Mouse (Mus musculus): ENCODE data around the gene Slc5a3. TPM values are rescaled to one million over a fixed set of nuclear protein-coding genes. Genes with fewer than 3 reads are reported as not detected.

Gene Slc5a3
- total and polyA plus RNA-seq, 3 experiments: 1.7 to 4.1 (median 2.2) TPM

GRCm38 (mm10) chr16:92009586-92009985 lies 48.5 kb upstream of the Slc5a3 start:
- H3K36me3 ChIP-seq (replicated peaks in 1 of 2; ENCODE audit: control insufficient read depth in 1 of 2, insufficient read depth in 1 of 2, low read length in 1 of 2): no peaks in the 10 kb centered on the region
- no peak for TF ChIP-seq MAZ (IDR thresholded peaks at IDR 0.05; ENCODE audit: low read depth, low read length)
- no peak for TF ChIP-seq ELF1 (IDR thresholded peaks at IDR 0.05; ENCODE audit: low read depth, low read length)
- no peak for TF ChIP-seq USF1 (IDR thresholded peaks at IDR 0.05; ENCODE audit: low read depth, low read length)
- TF ChIP-seq SIN3A (IDR thresholded peaks at IDR 0.05; ENCODE audit: low read length): no peak
- TF ChIP-seq MXI1 (IDR thresholded peaks at IDR 0.05; ENCODE audit: low read depth, low read length): no peak
- no peak for TF ChIP-seq CHD2 (IDR thresholded peaks at IDR 0.05; ENCODE audit: low read length)
- no peak for TF ChIP-seq EP300 (IDR thresholded peaks at IDR 0.05; ENCODE audit: low read length)
- TF ChIP-seq CTCF (conservative IDR thresholded peaks at IDR 0.05 in 1 of 2, IDR thresholded peaks at IDR 0.05 in 1 of 2; ENCODE audit: low read depth in 2 of 2, low read length in 2 of 2): no peak
- no peak for TF ChIP-seq GABPA (IDR thresholded peaks at IDR 0.05; ENCODE audit: insufficient replicate concordance, low read depth, low read length)
- no peak for TF ChIP-seq ZMIZ1 (IDR thresholded peaks at IDR 0.05; ENCODE audit: low read depth, low read length)
- no peak for TF ChIP-seq PAX5 (IDR thresholded peaks at IDR 0.05; ENCODE audit: low read length)
- no peak for TF ChIP-seq RAD21 (IDR thresholded peaks at IDR 0.05; ENCODE audit: low read depth, low read length)
- TF ChIP-seq TBP (conservative IDR thresholded peaks at IDR 0.05; ENCODE audit: low read depth, low read length): no peak
- TF ChIP-seq CHD1 (IDR thresholded peaks at IDR 0.05; ENCODE audit: low read depth, low read length): no peak
- TF ChIP-seq TCF12 (IDR thresholded peaks at IDR 0.05; ENCODE audit: low read depth, low read length): no peak
- no peak for TF ChIP-seq UBTF (IDR thresholded peaks at IDR 0.05; ENCODE audit: low read depth, low read length)
- no peak for TF ChIP-seq KAT2A (IDR thresholded peaks at IDR 0.05; ENCODE audit: insufficient replicate concordance, low read length)
- no peaks in the 10 kb centered on the region for H3K79me2 ChIP-seq (replicated peaks; ENCODE audit: control insufficient read depth, extremely low read depth, insufficient read depth, poor library complexity, severe bottlenecking)
- in situ Hi-C loops (cut with MboI; ENCODE audit: low pct_ligation_motif_present, low pct_unique_long_range_greater_than_20kb, low sequenced_read_pairs) (no loop called here), dilution Hi-C loops (cut with MboI; ENCODE audit: extremely low pct_ligation_motif_present, extremely low pct_unique_long_range_greater_than_20kb, low sequenced_read_pairs) (no loop called here)
- no peaks in the 10 kb centered on the region for H3K4me1 ChIP-seq (ENCODE audit: control insufficient read depth in 1 of 2, insufficient read depth in 2 of 2)
- no peak overlapping the region for H3K4me2 ChIP-seq (ENCODE audit: insufficient read depth, low read depth, poor library complexity, severe bottlenecking)
- H3K4me3 ChIP-seq (replicated peaks in 1 of 3; ENCODE audit: low read depth in 2 of 3, low read length in 2 of 3, poor library complexity in 1 of 3): no peak overlapping the region
- H3K9me3 ChIP-seq (replicated peaks; ENCODE audit: low read length): peaks cover 4% of the 10 kb centered on the region
- H3K27me3 ChIP-seq (replicated peaks): no peaks in the 10 kb centered on the region
- no peak for DNase-seq (ENCODE audit: extremely low read depth)
- H3K27ac ChIP-seq (ENCODE audit: insufficient read depth, low read depth): no peak overlapping the region
- no peak overlapping the region for H3K9ac ChIP-seq (ENCODE audit: insufficient read depth, low read depth)

DNA sequence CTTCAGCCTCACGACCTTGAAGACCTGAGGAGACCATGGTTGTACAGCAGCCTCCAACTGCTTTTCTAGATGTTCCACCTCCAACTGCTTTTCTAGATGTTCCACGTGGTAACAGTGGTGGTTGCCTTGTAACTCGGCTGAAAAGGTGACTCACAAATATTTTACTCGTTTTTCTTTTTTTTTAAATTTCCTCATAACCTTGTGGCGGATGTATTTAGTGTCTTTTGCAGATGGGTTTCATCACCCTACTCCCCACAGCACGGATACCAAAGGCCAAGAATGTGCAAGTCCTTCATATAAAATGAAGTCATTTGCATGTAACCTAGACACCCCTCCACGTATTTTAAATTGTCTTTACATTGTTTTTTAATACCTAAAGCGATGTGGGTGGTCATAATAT lies 41.3 kb upstream of the Slc5a3 start:
- TF ChIP-seq NELFE (IDR thresholded peaks at IDR 0.05; ENCODE audit: low read depth, low read length) (no peak), KAT2A (IDR thresholded peaks at IDR 0.05; ENCODE audit: insufficient replicate concordance, low read length) (no peak), ZMIZ1 (IDR thresholded peaks at IDR 0.05; ENCODE audit: low read depth, low read length) (no peak), RCOR1 (conservative IDR thresholded peaks at IDR 0.05; ENCODE audit: low read depth, low read length) (no peak), TBP (conservative IDR thresholded peaks at IDR 0.05; ENCODE audit: low read depth, low read length) (no peak), HCFC1 (IDR thresholded peaks at IDR 0.05; ENCODE audit: low read depth, low read length) (no peak), NRF1 (IDR thresholded peaks at IDR 0.05; ENCODE audit: low read depth, low read length) (no peak), MYC (IDR thresholded peaks at IDR 0.05; ENCODE audit: low read depth, low read length) (no peak), ELF1 (IDR thresholded peaks at IDR 0.05; ENCODE audit: low read depth, low read length) (no peak), BHLHE40 (IDR thresholded peaks at IDR 0.05; ENCODE audit: low read depth, low read length) (no peak), POLR2AphosphoS2 (IDR thresholded peaks at IDR 0.05; ENCODE audit: low read depth, low read length) (no peak), USF1 (IDR thresholded peaks at IDR 0.05; ENCODE audit: low read depth, low read length) (no peak), MAZ (IDR thresholded peaks at IDR 0.05; ENCODE audit: low read depth, low read length) (no peak), ETS1 (conservative IDR thresholded peaks at IDR 0.05; ENCODE audit: low read depth, low read length) (no peak)

More for the DNA sequence above, 41.3 kb upstream of the Slc5a3 start:
- Histone ChIP-seq H3K4me1 (ENCODE audit: control insufficient read depth in 1 of 2, insufficient read depth in 2 of 2) (peaks cover 10 to 14% of the 10 kb centered on the region in 2 experiments), H3K79me2 (replicated peaks; ENCODE audit: control insufficient read depth, extremely low read depth, insufficient read depth, poor library complexity, severe bottlenecking) (no peaks in the 10 kb centered on the region), H3K4me2 (ENCODE audit: insufficient read depth, low read depth, poor library complexity, severe bottlenecking) (no peak overlapping the region), H3K9me3 (replicated peaks; ENCODE audit: low read length) (peaks cover 2% of the 10 kb centered on the region), H3K36me3 (replicated peaks in 1 of 2; ENCODE audit: control insufficient read depth in 1 of 2, insufficient read depth in 1 of 2, low read length in 1 of 2) (no peaks in the 10 kb centered on the region), H3K9ac (ENCODE audit: insufficient read depth, low read depth) (no peak overlapping the region), H3K27ac (ENCODE audit: insufficient read depth, low read depth) (no peak overlapping the region), H3K27me3 (replicated peaks) (no peaks in the 10 kb centered on the region), H3K4me3 (replicated peaks in 1 of 3; ENCODE audit: low read depth in 2 of 3, low read length in 2 of 3, poor library complexity in 1 of 3) (no peak overlapping the region)
- in situ Hi-C loops (cut with MboI; ENCODE audit: low pct_ligation_motif_present, low pct_unique_long_range_greater_than_20kb, low sequenced_read_pairs): no loop called here
- dilution Hi-C loops (cut with MboI; ENCODE audit: extremely low pct_ligation_motif_present, extremely low pct_unique_long_range_greater_than_20kb, low sequenced_read_pairs): no loop called here
- no peak for DNase-seq (ENCODE audit: extremely low read depth)

All from CH12.LX (cell line).